Mouse (Mus musculus): ENCODE measurements at regions not wholly inside any gene's neighbourhood (a gene's known extent, or its start where the extent isn't known, plus 50 kb on each side); places are given as distances from the start of the nearest gene placed in this dataset.
A peak's percentile ranks its signal among the peaks of the same experiment; 100 is the strongest.

- peak; percentile 84 for DNase-seq (ENCODE audit: low read depth)
Measured at GRCm38 (mm10) chr12:107118364-107118763, 370.1 kb upstream of the 3110018I06Rik start.

DNA sequence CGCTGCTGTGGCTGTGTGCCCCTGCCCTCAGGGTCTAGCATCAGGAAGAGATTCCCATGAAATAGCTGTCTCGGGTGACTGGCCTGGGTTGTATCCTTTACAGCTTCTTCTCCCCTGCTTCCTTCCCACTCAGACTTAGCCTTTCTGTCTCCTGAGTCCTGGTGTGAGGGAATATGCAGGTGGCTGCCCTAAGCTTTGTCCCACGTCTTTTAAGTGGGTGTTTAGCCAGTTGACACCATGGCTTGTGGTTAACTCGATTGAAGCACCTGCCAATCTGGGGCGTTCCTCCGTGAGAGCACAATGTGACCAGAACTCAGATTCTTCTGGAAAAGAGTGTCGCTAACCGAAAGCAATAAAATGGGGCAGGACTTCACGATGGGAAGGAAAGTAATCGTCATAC is 369.4 kb upstream of the 3110018I06Rik start:
- DNase-seq (ENCODE audit: low read depth), result peak; percentile 69

DNA sequence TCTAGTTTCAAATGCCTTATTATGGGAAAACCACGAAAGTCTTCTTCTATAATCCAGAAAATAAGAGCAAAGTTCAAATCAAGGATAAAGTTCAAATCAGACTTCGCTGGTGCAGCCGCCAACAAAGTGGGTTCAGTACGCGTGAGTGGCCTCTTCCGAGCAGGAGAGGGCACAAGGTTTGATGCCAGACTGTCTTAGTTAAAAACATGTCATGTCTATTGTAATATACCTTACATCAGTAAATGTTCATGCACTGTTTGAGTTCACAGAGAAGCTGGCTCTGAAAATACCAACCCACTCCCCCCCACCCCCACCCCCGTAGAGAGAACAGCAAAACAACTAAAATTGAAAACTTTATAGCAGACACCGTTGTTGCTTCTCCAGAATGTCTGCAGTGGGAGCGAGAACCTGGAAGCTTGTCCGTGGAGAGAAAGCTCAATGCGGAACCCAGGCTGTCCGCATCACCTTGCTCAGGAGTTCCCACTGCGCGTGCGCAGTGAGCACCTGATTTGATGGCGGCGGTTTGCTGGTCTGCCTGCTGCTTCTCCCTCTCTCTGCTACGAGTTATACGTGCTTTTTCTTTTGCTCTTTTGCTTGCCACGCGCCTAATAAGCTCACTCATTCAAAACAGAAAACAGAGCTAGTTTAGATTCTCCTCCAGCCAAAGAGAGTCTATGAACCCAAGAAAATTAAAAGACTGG is 367.8 kb upstream of the 3110018I06Rik start:
- peak; percentile 53 for DNase-seq (ENCODE audit: low read depth)

DNA sequence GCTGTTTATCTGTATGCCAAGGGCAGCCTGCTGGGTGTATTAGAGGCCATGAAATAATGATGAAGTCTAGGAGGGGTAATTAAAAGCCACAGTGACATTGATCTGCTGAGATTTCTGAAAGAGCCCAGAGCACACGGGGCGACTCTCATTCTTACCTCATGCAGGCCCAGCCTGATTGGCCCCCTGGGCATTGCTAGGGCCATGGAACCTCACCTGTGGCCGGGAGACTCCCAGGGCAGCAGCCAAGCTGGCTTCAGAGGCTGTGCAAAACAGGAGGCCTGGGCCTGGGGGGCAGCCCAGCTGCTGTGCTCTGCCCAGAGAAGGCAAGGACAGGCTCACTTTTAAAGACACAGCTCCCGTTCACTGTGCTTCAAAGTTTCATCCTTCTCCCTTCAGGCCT is 366.4 kb upstream of the 3110018I06Rik start:
- no peak for DNase-seq (ENCODE audit: low read depth)

- DNase-seq (ENCODE audit: low read depth), result peak; percentile 82
Measured at GRCm38 (mm10) chr12:107123661-107124060, 364.8 kb upstream of the 3110018I06Rik start.

GRCm38 (mm10) chr12:107124263-107124885 is 364.1 kb upstream of the 3110018I06Rik start:
- DNase-seq (ENCODE audit: low read depth), result peak; percentile 84

DNA sequence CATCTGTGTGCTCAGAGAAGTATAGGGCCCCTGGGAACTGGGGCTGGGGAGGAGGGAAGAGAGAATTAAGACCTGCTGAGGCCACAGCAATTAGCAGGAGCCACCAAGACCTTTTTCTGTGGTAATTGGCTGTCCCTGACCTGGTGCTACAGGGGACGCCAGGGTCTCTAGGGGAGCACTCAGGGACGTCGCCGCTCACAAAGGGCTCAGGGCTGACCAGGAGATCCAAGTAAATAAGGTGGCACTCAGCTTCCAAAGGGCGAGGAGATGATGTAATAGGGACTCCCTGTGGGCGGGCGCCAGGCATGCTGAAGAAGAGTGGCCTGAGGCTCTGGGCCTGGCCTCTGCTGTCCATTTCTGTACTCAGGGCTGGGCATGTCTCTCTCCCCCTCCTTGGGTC is 363.2 kb upstream of the 3110018I06Rik start:
- DNase-seq (ENCODE audit: low read depth), result peak; percentile 32

DNA sequence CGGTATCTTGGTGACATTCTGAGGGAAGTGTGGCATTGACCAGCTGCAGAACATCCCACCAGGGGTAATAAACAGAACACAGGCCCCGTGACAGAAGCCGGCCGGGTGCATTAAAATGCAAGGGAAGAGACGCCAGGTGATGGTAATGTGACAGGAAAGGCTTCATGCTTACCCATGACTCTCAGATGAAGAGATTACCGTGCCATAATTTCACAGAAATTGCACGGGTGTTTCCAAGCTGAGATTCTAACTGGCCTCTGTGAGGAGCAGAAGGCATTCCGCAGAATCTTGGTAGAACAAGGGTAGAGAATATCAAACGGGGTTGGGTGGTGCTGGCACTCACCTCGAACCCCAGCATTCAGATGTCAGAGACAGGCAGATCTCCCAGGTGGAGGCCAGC is 362.4 kb upstream of the 3110018I06Rik start:
- peak; percentile 62 for DNase-seq (ENCODE audit: low read depth)

GRCm38 (mm10) chr12:107127591-107127990 is 360.8 kb upstream of the 3110018I06Rik start:
- peak; percentile 60 for DNase-seq (ENCODE audit: low read depth)

DNA sequence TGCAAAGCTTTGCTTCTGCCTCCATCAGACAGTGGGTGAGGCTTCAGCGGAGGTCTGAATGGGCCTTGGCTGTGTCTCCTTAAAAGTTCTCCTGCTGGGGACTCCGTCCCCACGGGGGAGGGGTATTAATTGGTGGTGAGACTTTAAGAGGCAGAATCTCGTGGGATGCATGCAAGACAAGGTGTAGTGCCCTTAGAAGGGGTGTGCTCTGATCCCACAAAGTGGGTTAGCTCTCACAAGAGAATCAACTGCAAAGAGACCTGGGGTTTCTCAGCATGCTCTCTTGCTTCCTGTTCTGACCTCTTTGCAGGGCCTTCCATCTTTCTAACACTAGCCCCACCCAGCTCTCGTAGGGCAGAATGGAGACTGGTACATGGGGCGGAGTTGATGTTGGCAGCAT is 359.2 kb upstream of the 3110018I06Rik start:
- DNase-seq (ENCODE audit: low read depth), result peak; percentile 59

GRCm38 (mm10) chr12:107131351-107131750 is 357.1 kb upstream of the 3110018I06Rik start:
- peak; percentile 56 for DNase-seq (ENCODE audit: low read depth)

DNA sequence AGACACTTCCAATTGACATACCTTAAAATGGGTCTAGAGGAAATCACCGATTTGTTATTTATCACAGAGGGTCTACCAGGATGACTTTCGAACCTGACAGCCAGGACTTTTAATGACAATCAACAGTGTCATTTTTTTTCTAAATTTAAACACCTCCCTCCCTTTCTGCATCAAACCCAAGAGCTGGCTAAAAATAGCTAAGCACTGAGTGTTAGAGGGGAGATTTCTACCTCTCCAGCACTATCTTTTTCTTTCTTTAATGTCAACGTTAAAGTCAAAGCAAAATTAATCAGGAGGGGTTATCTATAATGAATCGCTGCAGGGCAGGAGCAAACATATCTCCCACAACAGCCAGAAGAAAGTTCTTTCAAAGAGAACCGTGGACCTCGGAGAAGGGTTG is 356.6 kb upstream of the 3110018I06Rik start:
- no peak for DNase-seq (ENCODE audit: low read depth)

GRCm38 (mm10) chr12:107132501-107132900 is 355.9 kb upstream of the 3110018I06Rik start:
- no peak for DNase-seq (ENCODE audit: low read depth)

DNA sequence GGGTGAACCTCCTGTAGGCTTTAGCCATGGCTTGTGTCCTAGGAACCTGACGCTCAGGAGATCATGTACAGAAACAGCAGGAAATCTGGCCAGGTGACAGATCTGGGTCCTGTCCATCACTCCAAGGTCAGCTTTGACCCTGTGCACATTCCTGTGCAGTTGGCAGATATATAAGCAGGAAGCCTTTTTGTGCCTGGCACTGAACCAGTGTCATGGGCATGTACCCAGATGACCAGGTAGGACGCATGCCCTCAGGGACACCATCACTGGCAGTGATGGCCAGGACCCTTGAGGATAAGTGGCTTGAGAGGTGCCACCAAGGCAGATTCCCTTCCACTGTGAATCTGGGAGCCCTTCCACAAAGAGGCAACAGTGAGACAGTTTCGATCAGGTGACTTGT is 354.1 kb upstream of the 3110018I06Rik start:
- DNase-seq (ENCODE audit: low read depth), result no peak

GRCm38 (mm10) chr12:107138677-107139400 is 349.6 kb upstream of the 3110018I06Rik start:
- DNase-seq (ENCODE audit: low read depth), result peak; percentile 82

GRCm38 (mm10) chr12:107140957-107141595 is 347.4 kb upstream of the 3110018I06Rik start:
- DNase-seq (ENCODE audit: low read depth), result peak; percentile 79

- DNase-seq (ENCODE audit: low read depth), result no peak
Measured at GRCm38 (mm10) chr12:107142226-107142625, 346.2 kb upstream of the 3110018I06Rik start.

DNA sequence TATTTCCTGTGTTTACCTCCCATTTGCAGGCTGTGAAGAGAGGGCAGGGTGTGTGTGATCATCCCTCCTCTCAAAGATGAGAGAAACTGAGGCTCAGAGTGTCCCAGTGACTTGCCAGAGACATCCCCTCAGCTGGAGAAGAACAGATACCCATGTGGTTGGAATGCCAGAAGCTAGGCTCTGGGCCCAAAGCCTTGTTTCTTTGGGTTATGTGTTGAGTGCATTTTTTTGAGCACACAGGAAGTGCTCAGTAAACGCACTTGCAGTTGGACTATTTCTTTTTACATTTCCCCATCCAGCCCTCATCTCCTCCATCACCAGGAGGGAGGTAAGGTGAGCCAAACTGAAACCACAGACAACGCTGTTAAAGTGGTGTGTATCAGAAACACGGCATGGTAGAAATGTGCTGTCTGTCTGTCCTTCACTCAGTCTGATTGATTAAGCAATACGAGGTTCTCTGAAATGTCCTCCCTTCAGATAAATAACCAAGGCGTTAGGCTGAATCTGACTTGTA is 341.8 kb upstream of the 3110018I06Rik start:
- DNase-seq (ENCODE audit: low read depth), result peak; percentile 80

DNA sequence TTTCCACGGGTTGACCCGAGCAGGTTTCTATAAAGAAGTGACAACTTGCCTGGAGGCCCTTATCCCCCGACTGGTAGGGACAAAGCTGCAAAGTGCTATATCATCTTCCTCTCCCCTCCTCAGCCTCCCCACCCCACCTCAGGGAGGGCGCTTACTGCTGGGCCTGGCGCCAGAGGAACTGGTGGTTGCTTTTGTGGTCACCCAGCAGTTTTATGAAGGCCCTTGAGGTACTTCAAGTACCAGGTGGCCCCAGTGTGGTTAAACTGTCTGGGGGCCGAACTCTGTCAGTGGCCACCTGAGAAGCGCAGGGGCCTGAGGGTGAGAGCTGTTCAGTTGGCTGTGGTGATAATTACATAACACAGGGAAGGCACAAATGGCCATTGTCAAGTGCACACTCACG is 340.0 kb upstream of the 3110018I06Rik start:
- DNase-seq (ENCODE audit: low read depth), result peak; percentile 54

DNA sequence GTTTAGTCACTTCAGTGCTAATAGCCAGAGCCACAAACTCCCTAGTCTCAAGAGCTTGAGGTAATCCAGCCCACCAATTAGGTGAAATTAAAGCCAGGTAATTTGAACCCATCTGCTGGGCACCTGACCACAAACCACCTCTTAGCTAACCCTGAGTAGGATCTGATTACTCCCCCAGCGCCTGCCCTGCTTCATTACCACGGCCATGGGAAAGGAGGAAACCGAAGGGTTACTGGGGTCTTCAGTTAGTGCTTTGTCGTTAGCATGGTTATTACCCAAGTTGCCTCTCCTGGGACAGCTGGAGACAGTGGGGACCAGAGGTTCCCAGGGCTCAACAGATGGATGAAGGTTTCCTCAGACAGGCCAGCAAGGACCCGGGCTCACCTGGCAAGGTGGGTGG is 337.3 kb upstream of the 3110018I06Rik start:
- no peak for DNase-seq (ENCODE audit: low read depth)

DNA sequence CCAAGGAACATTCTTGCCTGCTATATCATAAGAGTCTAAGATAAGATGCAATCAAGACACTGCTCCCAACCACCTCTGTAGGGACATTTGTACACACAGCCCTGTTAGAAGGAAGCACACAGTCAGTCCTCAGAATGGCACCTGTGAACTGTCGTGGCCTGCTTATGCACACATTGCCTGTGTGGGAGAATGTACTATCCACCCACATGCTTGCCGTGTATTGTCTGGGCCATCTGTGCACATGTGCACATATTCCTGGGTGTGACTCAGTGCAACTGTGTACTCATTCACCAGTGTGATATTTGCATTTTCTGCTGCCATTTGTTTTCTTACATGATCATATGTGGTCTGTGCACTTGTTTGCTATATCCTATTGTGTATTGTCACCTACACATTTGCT is 333.8 kb upstream of the 3110018I06Rik start:
- DNase-seq (ENCODE audit: low read depth), result peak; percentile 28

- peak; percentile 30 for DNase-seq (ENCODE audit: low read depth)
Measured at GRCm38 (mm10) chr12:107156791-107157428, 331.5 kb upstream of the 3110018I06Rik start.

All from naive thymus-derived CD4-positive, alpha-beta T cell, adult 2 months (primary cell).